Mouse (Mus musculus) layer of hippocampus, adult 6 months (tissue): ENCODE measurements around the gene Actl7a. TPM values are rescaled to one million over a fixed set of nuclear protein-coding genes. Genes with fewer than 3 reads are reported as not detected.

Experiments used
- long read RNA-seq, 2 experiments: library from polyadenylated mRNA; unstranded; transcript quantifications; one replicate each; pipeline ENCODE4 v2.0.0; 2019 to 2020
- polyA plus RNA-seq: library from polyadenylated mRNA; unstranded; fragments of <200 nt; fragmentation: Nextera tagmentation; gene quantifications from 2 replicates; pipeline ENCODE4 v1.2.3, GENCODE M21; 2021

Actl7a gene
- not detected in 2 replicates for polyA plus RNA-seq
- long read RNA-seq, experiment 1: 0 reads
- long read RNA-seq, experiment 2: 0 reads

DNA sequence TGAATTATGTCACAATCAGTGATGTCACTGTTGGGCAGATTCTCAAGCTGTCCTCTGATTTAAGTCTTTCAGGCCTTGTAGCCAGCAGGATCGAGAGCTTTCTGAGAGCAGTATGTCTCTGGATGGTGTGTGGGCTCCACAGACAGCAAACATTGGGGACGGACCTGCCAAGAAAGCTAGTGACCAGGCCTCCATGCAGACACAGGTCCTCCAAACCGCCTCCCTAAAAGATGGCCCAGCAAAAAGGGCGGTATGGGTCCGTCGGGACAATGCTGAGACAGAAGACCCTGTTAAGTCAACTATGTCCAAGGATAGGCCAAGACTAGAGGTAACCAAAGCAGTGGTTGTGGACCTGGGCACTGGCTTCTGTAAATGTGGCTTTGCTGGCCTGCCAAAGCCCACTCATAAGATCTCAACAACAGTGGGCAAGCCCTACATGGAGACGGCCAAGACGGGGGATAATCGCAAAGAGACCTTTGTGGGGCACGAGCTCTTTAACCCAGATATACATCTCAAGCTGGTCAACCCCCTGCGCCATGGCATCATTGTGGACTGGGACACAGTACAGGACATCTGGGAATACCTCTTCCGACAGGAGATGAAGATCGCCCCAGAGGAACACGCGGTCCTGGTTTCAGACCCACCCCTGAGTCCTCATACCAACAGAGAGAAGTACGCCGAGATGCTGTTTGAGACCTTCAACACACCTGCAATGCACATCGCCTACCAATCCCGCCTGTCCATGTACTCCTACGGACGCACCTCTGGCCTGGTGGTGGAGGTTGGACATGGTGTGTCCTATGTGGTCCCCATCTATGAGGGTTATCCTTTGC lies at the start of gene Actl7a:
Actl7a (plus strand) TSS at position 51 of the 833 bp plus-strand sequence.

DNA sequence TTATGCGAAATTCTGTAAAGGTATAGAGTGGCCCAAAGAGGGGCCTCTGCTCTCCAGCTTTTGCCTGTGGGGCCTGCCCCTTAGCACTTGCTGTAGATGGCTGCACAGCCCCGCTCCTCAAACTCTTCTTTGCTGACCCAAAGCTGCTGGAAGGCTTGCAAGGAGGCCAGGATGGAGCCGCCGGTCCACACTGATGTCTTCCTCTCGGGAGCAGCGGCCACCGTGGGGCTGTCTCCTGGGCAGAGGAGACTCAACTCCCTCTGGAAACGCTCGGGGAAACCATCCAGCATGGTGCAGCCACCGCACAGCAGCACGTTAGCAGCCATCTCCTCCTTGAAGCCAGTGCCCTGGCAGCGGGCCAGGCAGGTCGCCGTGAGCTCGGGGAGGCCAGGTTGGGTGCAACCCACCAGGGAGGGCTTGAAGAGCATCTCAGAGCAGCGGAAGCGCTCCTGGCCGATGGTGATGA lies 3.2 kb upstream of the Actl7a start, which contains the start of gene Gm26657:
Gm26657 (plus strand) TSS at position 51 of the 466 bp plus-strand sequence.

GRCm38 (mm10) chr4:56741041-56741493 lies 2.1 kb upstream of the Actl7a start, which contains the start of gene Actl7b:
Gene Actl7b (minus strand): TSS chr4:56741443.

Other genes with a start within 250 kb of the Actl7a start
- not detected in 2 replicates for gene Gm26657, start 3.3 kb upstream of the Actl7a start, polyA plus RNA-seq
- not detected in 2 replicates for gene Actl7b, start 2.0 kb upstream of the Actl7a start, polyA plus RNA-seq
- gene Elp1, start 58.9 kb downstream of the Actl7a start, polyA plus RNA-seq: 19.5 and 21.1 TPM in 2 replicates
- gene Fam206a, start 58.9 kb downstream of the Actl7a start, polyA plus RNA-seq: 7.7 and 9.0 TPM in 2 replicates
- gene Ctnnal1, start 121.8 kb downstream of the Actl7a start, polyA plus RNA-seq: 4.2 and 9.2 TPM in 2 replicates
- gene Tmem245, start 204.0 kb downstream of the Actl7a start, polyA plus RNA-seq: 4.4 and 5.2 TPM in 2 replicates
- 26.0 and 27.3 TPM in 2 replicates for gene Frrs1l, start 247.0 kb downstream of the Actl7a start, polyA plus RNA-seq